Mouse (Mus musculus) testis, adult 2 months (tissue): ENCODE results near the gene Myo1c. TPM values are rescaled to one million over a fixed set of nuclear protein-coding genes. Genes with fewer than 3 reads are reported as not detected.

Experiments used
- H3K27ac ChIP-seq: fragments of 200-500 bp; 2 replicates; pipeline ENCODE4 v1.5.1; 2012; ENCODE audit warnings: low read depth, low read length; ENCODE audit not compliant: control insufficient read depth, insufficient read depth
- H3K27me3 ChIP-seq: fragments of 200-500 bp; 2 replicates; pipeline ENCODE4 v1.6.1; 2012; ENCODE audit warnings: mild to moderate bottlenecking, low read length, moderate library complexity; ENCODE audit not compliant: control insufficient read depth, insufficient read depth
- H3K36me3 ChIP-seq: fragments of 200-500 bp; 2 replicates; pipeline ENCODE4 v1.6.1; 2012; ENCODE audit warnings: mild to moderate bottlenecking, low read length; ENCODE audit not compliant: control insufficient read depth, insufficient read depth
- H3K4me1 ChIP-seq: fragments of 200-500 bp; 2 replicates; pipeline ENCODE4 v1.6.1; 2012; ENCODE audit warnings: low read length; ENCODE audit not compliant: control insufficient read depth, insufficient read depth
- H3K4me3 ChIP-seq: fragments of 200-500 bp; 2 replicates; pipeline ENCODE4 v1.5.1; 2012; ENCODE audit warnings: low read depth, mild to moderate bottlenecking, low read length, moderate library complexity, mixed read lengths; ENCODE audit not compliant: control insufficient read depth
- CTCF ChIP-seq: fragments of 200-500 bp; IDR thresholded peaks from 2 replicates; pipeline ENCODE4 v1.5.1; 2012; ENCODE audit warnings: low read depth, mild to moderate bottlenecking, inconsistent platforms, low read length, moderate library complexity; ENCODE audit not compliant: control insufficient read depth, insufficient read depth, insufficient replicate concordance
- POLR2A ChIP-seq: fragments of 200-500 bp; IDR thresholded peaks from 2 replicates; pipeline ENCODE4 v1.6.1; 2012; ENCODE audit warnings: low read depth, mild to moderate bottlenecking, inconsistent platforms, low read length, moderate library complexity; ENCODE audit not compliant: control insufficient read depth
- polyA plus RNA-seq: library from polyadenylated mRNA; depleted of rRNA; stranded (reverse); fragments of >200 nt; gene quantifications from 2 replicates; pipeline ENCODE4 v1.2.3, GENCODE M21; 2012

Gene Myo1c
- polyA plus RNA-seq, 1 experiment: 41.3 TPM

- peaks cover 1% of the 10 kb centered on the region for H3K36me3 ChIP-seq
- H3K4me1 ChIP-seq: peaks cover 12% of the 10 kb centered on the region
- TF ChIP-seq POLR2A: no peak
- TF ChIP-seq CTCF: no peak
- H3K27me3 ChIP-seq: no peaks in the 10 kb centered on the region
- H3K27ac ChIP-seq: no peak overlapping the region
- H3K4me3 ChIP-seq: no peak overlapping the region
Observed at GRCm38 (mm10) chr11:75660941-75661800, 10.9 kb downstream of the Myo1c start.

- Histone ChIP-seq H3K4me1 (peaks cover 4% of the 10 kb centered on the region), H3K27me3 (no peaks in the 10 kb centered on the region), H3K4me3 (no peak overlapping the region), H3K27ac (no peak overlapping the region), H3K36me3 (peaks cover 1% of the 10 kb centered on the region)
- no peak for TF ChIP-seq POLR2A
- TF ChIP-seq CTCF: no peak
Observed at GRCm38 (mm10) chr11:75662131-75662530, 11.8 kb downstream of the Myo1c start.

GRCm38 (mm10) chr11:75666296-75666695, 16.0 kb downstream of the Myo1c start:
- Histone ChIP-seq H3K4me1 (peaks cover 5% of the 10 kb centered on the region), H3K4me3 (no peak overlapping the region), H3K36me3 (peaks cover 4% of the 10 kb centered on the region), H3K27me3 (no peaks in the 10 kb centered on the region), H3K27ac (no peak overlapping the region)
- TF ChIP-seq POLR2A (no peak), CTCF (no peak)

GRCm38 (mm10) chr11:75668621-75669020, 18.3 kb downstream of the Myo1c start:
- no peaks in the 10 kb centered on the region for H3K27me3 ChIP-seq
- no peak for TF ChIP-seq CTCF
- no peak for TF ChIP-seq POLR2A
- no peak overlapping the region for H3K27ac ChIP-seq
- peak overlapping the region; percentile 52 for H3K4me3 ChIP-seq
- H3K36me3 ChIP-seq: peaks cover 6% of the 10 kb centered on the region
- peaks cover 5% of the 10 kb centered on the region for H3K4me1 ChIP-seq

GRCm38 (mm10) chr11:75669176-75669852, 19.0 kb downstream of the Myo1c start:
- no peaks in the 10 kb centered on the region for H3K27me3 ChIP-seq
- H3K4me1 ChIP-seq: peaks cover 5% of the 10 kb centered on the region
- peak overlapping the region; percentile 58 for H3K4me3 ChIP-seq
- no peak for TF ChIP-seq CTCF
- TF ChIP-seq POLR2A: no peak
- H3K36me3 ChIP-seq: peaks cover 6% of the 10 kb centered on the region
- no peak overlapping the region for H3K27ac ChIP-seq

- no peaks in the 10 kb centered on the region for H3K27me3 ChIP-seq
Observed at GRCm38 (mm10) chr11:75669853-75670200, 19.5 kb downstream of the Myo1c start.

GRCm38 (mm10) chr11:75671426-75672180, 21.3 kb downstream of the Myo1c start:
- H3K4me1 ChIP-seq: peaks cover 5% of the 10 kb centered on the region
- no peak overlapping the region for H3K4me3 ChIP-seq
- no peak overlapping the region for H3K27ac ChIP-seq
- TF ChIP-seq POLR2A: no peak
- no peak for TF ChIP-seq CTCF
- H3K27me3 ChIP-seq: no peaks in the 10 kb centered on the region
- H3K36me3 ChIP-seq: peaks cover 6% of the 10 kb centered on the region

More at GRCm38 (mm10) chr11:75669853-75670200, 19.5 kb downstream of the Myo1c start:
- peak overlapping the region; percentile 69 for H3K4me3 ChIP-seq
- H3K27ac ChIP-seq: peak overlapping the region; percentile 66
- peaks cover 5% of the 10 kb centered on the region for H3K4me1 ChIP-seq
- no peak for TF ChIP-seq POLR2A
- peaks cover 6% of the 10 kb centered on the region for H3K36me3 ChIP-seq
